Mouse (Mus musculus) heart, postnatal 0 days (tissue): ENCODE results near the gene Lrrc20.

Source experiments
- CTCF ChIP-seq: IDR thresholded peaks from 2 replicates; pipeline ENCODE4 v1.5.1; 2016; ENCODE audit warnings: antibody characterized with exemption, control low read depth, low read depth
- EP300 ChIP-seq: IDR thresholded peaks from 2 replicates; pipeline ENCODE4 v1.6.1; 2016; ENCODE audit warnings: antibody characterized with exemption, low read depth

DNA sequence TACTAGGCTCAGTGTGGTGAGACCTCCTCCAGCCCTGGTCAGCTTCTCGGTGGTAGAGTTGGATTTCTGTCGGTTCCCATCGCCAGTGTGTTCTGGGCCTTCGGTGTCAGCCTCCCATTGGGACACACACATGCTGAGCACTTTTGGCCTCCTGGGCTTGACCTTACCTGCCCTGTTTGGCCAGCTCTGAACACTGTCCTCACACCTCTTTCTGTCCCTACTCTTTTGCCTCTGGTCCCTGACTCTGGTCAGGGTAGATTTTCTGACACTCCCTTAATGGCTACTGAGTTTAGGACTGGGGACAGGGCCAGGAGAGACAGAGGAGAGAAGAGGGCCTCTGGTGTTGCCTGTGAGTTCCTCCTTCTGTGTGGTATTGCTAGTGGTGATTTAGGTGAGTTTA is 4.3 kb downstream of the Lrrc20 start:
- no peak for TF ChIP-seq CTCF
- TF ChIP-seq EP300 = no peak
